Mouse (Mus musculus): ENCODE measurements at regions not wholly inside any gene's neighbourhood (a gene's known extent, or its start where the extent isn't known, plus 50 kb on each side); places are given as distances from the start of the nearest gene placed in this dataset.
"Not testable (repeated sequence)": the region's sequence is repeated elsewhere in the genome, so short reads cannot be mapped to it uniquely, and the experiment has no call there.

- intact Hi-C loops (cut with DNase I) = loop anchor here (5.0 kb wide), 1 partner anchor 85 kb away; no protein-coding TSS in a partner anchor
- DNase-seq = no peak
Observed at GRCm38 (mm10) chr15:96832389-96832788, 132.9 kb upstream of the Slc38a2 start.

- intact Hi-C loops (cut with DNase I) = loop anchor here (5.0 kb wide), 1 partner anchor 84 kb away; no protein-coding TSS in a partner anchor
Observed at GRCm38 (mm10) chr15:96831256-96831655, 131.7 kb upstream of the Slc38a2 start.

GRCm38 (mm10) chr15:96830578-96830977 is 131.0 kb upstream of the Slc38a2 start:
- no peak for DNase-seq
- intact Hi-C loops (cut with DNase I) = loop anchor here (5.0 kb wide), 1 partner anchor 83 kb away; no protein-coding TSS in a partner anchor

More at GRCm38 (mm10) chr15:96831256-96831655, 131.7 kb upstream of the Slc38a2 start:
- DNase-seq = no peak

DNA sequence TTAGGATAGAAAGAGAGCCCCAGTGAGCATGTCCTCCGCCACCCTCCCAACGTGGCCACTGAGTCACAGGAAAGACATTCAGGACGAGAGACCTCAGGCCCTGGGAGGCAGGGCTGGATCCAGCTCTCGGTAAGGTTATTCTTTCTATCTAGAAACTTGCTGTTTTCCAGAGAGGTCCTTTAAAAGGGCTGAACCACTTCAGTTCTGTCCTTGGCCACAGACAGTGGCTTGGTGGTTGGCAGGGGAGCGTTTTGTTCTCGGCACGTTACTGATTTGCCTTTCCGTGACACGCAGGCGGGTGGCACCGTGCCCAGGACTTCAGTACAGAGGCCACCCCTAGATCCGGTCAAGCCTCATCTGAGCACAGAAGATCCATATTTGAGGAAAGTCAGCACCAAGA is 130.4 kb upstream of the Slc38a2 start:
- intact Hi-C loops (cut with DNase I) = loop anchor here (5.0 kb wide), 1 partner anchor 83 kb away; no protein-coding TSS in a partner anchor
- DNase-seq = peak; percentile 55 to 59

GRCm38 (mm10) chr15:96828681-96829080 is 129.2 kb upstream of the Slc38a2 start:
- DNase-seq = no peak
- intact Hi-C loops (cut with DNase I) = no loop called here

- intact Hi-C loops (cut with DNase I) = no loop called here
- DNase-seq = no peak
Observed at GRCm38 (mm10) chr15:96827931-96828330, 128.4 kb upstream of the Slc38a2 start.

GRCm38 (mm10) chr15:96818435-96818834 is 118.9 kb upstream of the Slc38a2 start:
- no peak for DNase-seq
- intact Hi-C loops (cut with DNase I) = no loop called here

DNA sequence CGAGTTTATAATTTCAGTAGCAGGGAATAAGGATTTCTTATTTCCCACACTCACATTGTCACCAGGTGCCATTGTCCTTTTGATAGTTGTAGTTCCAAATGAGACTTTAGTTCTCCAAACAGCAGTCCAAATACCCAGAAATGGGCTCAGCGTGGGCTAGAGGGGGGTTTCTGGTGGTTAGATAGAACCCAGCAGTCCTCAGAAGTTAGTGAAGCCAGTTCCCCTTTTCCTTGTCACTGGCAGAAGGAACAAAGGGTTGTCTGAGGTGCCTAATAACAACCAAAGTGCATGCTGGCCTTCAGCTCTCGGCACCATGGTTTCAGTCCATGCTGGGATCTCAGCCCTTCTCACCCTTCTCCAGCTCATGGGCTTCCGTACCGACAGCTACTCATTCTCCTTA is 118.1 kb upstream of the Slc38a2 start:
- DNase-seq = no peak
- intact Hi-C loops (cut with DNase I) = no loop called here

DNA sequence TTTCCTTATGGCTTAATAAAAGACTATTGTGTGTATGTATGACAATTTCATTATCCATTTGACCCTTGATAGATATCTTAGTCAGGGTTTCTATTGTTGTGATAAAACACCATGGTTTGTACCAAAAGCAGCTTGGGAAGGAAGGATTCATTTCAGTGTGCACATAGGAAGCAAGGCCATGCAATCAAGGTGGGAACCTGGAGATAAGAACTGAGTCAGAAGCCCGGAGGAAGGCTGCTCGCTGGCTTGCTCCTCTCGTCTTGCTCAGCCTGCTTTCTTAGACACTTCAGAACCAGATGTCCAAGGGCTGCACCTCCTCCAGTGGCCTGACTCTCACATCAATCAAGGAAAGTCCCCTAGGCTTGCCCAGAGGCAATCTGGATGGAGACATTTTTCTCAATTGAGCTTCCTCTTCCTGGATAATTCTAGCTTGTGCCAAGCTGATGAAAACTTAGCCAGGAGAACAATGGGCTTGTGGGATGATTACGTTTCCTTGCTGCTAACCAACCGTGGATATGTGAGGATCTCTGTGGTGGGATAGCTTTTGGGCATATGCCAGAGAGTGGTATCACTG is 117.6 kb upstream of the Slc38a2 start:
- DNase-seq = no peak
- intact Hi-C loops (cut with DNase I) = no loop called here

GRCm38 (mm10) chr15:96813472-96813871 is 113.9 kb upstream of the Slc38a2 start:
- intact Hi-C loops (cut with DNase I) = loop anchor here (5.0 kb wide), 1 partner anchor 111 kb away; no protein-coding TSS in a partner anchor
- DNase-seq = no peak

DNA sequence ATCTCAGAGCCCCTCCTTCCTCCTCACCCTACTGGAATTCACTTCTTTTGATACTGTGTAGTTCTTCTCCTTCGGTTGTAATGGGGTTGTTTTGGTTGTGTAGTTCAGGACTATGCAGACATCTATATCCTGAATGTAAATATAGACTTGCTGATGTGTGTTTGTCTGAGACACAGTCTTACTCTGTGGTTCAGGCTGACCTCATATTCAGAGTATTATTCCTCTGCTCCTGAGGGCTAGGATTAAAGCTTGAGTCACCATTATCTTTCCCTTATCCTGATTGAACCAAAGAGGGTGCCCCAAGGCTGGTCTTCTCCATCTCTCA is 103.2 kb upstream of the Slc38a2 start:
- intact Hi-C loops (cut with DNase I) = no loop called here
- DNase-seq = peak in 1 of 2 experiments; percentile 0

- DNase-seq = peak; percentile 15 to 44
- intact Hi-C loops (cut with DNase I) = no loop called here
Observed at GRCm38 (mm10) chr15:96802034-96802728, 102.7 kb upstream of the Slc38a2 start.

- intact Hi-C loops (cut with DNase I) = no loop called here
- DNase-seq = no peak
Observed at GRCm38 (mm10) chr15:96799228-96799627, 99.7 kb upstream of the Slc38a2 start.

GRCm38 (mm10) chr15:96797615-96798270 is 98.2 kb upstream of the Slc38a2 start:
- peak in 1 of 2 experiments; percentile 21 for DNase-seq
- intact Hi-C loops (cut with DNase I) = no loop called here

DNA sequence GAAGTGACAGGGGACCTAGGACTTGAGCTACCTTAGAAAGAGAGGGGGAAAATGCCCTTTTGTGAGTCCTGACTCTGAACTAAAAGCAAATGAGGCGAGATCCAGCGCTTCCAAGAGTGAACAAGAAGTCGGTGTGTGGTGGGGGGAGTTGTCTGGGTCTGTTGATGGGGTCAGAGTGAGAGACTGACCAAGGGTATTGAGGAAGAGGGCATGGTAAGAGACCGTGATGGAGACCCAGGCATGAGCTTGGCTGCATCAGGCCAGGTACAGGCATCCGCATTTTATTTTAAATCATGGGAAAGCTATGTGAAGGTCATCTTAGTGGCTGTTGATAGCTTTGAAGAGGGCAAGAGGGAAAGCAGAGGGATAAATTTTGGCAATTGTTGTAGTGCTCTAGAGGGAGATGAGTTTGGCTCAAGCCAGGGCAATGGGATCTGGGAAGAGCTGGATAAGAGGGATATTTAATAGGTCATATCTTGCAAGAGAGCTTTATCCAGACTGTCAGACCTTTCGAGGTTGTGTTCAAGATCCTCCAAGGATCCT is 94.7 kb upstream of the Slc38a2 start:
- peak in 1 of 2 experiments; percentile 1 for DNase-seq
- intact Hi-C loops (cut with DNase I) = loop anchor here (5.0 kb wide), 2 partner anchors 42 to 138 kb away; no protein-coding TSS in a partner anchor

DNA sequence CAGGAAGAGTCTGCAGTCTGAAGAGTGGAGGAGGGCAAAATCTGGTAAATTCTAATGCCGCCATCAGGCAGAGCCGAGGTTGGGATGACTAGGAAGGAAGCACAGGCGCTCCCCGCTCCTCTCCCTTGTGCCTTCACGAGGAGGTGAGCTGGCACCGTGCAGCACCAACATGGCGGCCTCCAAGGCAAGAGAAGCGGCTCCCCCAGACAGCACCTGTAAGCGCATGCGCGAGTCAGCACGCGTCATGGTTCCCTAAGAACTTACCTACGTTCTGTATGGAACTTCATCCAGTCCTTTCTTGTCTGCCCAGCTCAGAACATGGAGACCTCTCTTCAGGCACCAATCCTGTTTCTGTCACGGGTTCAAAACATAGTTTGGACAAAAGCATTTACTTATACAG is 93.7 kb upstream of the Slc38a2 start:
- intact Hi-C loops (cut with DNase I) = loop anchor here (5.0 kb wide), 2 partner anchors 41 to 139 kb away; no protein-coding TSS in a partner anchor
- DNase-seq = peak in 1 of 2 experiments; percentile 1

DNA sequence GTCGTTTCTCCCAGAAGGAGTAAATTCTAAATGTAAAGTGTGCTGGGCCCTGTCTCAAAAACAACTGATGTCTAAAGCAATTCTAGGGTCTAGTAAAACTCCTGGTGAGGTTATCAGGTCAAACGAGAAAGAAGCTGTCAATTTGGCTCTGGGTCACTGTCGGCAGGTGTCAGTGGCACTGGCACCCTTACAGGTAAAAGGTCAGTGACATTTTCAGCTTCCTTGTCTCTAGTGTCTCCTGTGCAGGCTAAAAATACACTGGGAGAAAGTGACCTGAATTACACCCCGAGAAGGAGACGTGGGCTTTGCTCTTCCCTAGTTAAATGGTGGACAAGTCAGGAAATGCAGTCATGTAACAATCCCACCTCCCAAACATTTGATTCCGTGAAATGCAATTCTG is 91.8 kb upstream of the Slc38a2 start:
- DNase-seq = peak in 1 of 2 experiments; percentile 22

GRCm38 (mm10) chr15:96787921-96788320 is 88.4 kb upstream of the Slc38a2 start:
- intact Hi-C loops (cut with DNase I) = not testable (repeated sequence)
- DNase-seq = peak in 1 of 2 experiments; percentile 0

More for the DNA sequence above, 91.8 kb upstream of the Slc38a2 start:
- intact Hi-C loops (cut with DNase I) = loop anchor here (5.0 kb wide), 2 partner anchors 39 to 141 kb away; no protein-coding TSS in a partner anchor

DNA sequence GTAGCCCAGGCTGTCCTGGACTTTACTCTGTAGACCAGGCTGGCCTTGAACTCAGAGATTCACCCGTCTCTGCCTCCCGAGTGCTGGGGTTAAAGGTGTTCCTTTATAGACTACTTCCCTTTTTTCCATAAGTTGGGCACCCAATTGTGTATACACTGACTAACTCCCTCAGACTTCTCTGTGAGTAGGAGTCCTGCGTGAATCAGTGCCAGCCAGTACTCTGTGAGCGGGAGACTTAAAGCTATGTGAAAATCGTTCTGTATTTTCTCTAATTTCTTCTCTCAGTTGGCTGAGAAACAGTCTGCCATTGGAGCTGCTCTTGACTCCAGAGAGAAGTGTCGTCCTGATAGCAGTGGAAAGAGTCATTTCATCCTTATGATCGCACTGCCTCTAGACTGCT is 85.0 kb upstream of the Slc38a2 start:
- intact Hi-C loops (cut with DNase I) = no loop called here
- no peak for DNase-seq

- intact Hi-C loops (cut with DNase I) = no loop called here
Observed at GRCm38 (mm10) chr15:96781560-96781959, 82.0 kb upstream of the Slc38a2 start.

GRCm38 (mm10) chr15:96780606-96781005 is 81.1 kb upstream of the Slc38a2 start:
- intact Hi-C loops (cut with DNase I) = no loop called here

More at GRCm38 (mm10) chr15:96781560-96781959, 82.0 kb upstream of the Slc38a2 start:
- no peak for DNase-seq

More at GRCm38 (mm10) chr15:96780606-96781005, 81.1 kb upstream of the Slc38a2 start:
- no peak for DNase-seq
